Mouse (Mus musculus) C2C12 (cell line): ENCODE results near the gene Wdr81.

Source experiments
- CEBPB ChIP-seq: IDR thresholded peaks from one replicate; pipeline ENCODE4 v1.6.1; 2011; ENCODE audit warnings: low read depth, mild to moderate bottlenecking, control low read depth, moderate library complexity
- CTCF ChIP-seq: IDR thresholded peaks from one replicate; pipeline ENCODE4 v1.5.1; 2011; ENCODE audit not compliant: control insufficient read depth, insufficient read depth, insufficient read length
- FOSL1 ChIP-seq: IDR thresholded peaks from one replicate; pipeline ENCODE4 v1.8.0; 2011; ENCODE audit warnings: mild to moderate bottlenecking, low read length; ENCODE audit not compliant: poor library complexity, insufficient read depth, severe bottlenecking
- MAX ChIP-seq: IDR thresholded peaks from one replicate; pipeline ENCODE4 v1.6.1; 2011; ENCODE audit warnings: mild to moderate bottlenecking, control low read depth
- MYOD1 ChIP-seq: IDR thresholded peaks from one replicate; pipeline ENCODE4 v1.6.1; 2011; ENCODE audit warnings: low read depth; ENCODE audit not compliant: control insufficient read depth, insufficient read length
- MYOG ChIP-seq: IDR thresholded peaks from one replicate; pipeline ENCODE4 v1.6.1; 2011; ENCODE audit not compliant: control insufficient read depth, insufficient read length; ENCODE audit errors: extremely low read depth
- USF1 ChIP-seq: IDR thresholded peaks from one replicate; pipeline ENCODE4 v1.6.1; 2011; ENCODE audit warnings: low read depth, mild to moderate bottlenecking, control low read depth, moderate library complexity

GRCm38 (mm10) chr11:75431307-75431706 is 23.2 kb downstream of the Wdr81 start:
- TF ChIP-seq CTCF (no peak), FOSL1 (no peak), USF1 (no peak), MYOD1 (no peak), MAX (no peak), MYOG (no peak), CEBPB (no peak)
